10 mouse cellular contexts compared by ENCODE assay signal in the genomic region with DNA sequence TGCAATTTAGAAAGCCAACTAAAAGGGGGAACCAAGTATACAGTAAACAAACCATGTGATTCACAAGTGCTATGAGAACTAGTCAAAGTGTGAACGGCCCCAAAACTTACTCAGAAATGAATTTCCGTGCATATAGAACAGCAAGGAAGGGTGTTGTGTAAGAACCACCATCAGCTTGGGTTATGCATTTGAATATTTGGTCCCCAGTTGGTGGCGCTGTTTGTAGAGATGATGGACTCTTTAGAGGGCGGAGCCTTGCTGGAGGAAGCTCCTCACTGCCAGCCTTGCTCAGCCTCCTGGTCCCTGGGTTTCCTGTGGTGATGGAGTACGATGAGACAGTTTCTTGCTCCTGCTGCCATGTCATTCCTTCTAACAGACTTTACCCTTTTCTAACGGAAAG.
DNase-seq lines count a peak whose midpoint lies in the region; ATAC-seq lines count a peak whose summit lies in the region.
"Had no signal": no experiment of that assay in that cellular context is flagged by ENCODE, and none has a peak within 500 bp of the region (broad histone marks: within the 10 kb centered on the region; RNA-seq: fewer than 3 reads in every experiment).

No protein-coding gene starts in this region.

- H3K36me3 ChIP-seq in forebrain, embryonic 13.5 days (ENCODE audit: poor library complexity, severe bottlenecking) = no peaks in the 10 kb centered on the region
- H3K36me3 ChIP-seq: embryonic facial prominence, embryonic 13.5 days; midbrain, embryonic 13.5 days had no signal

- H3K27me3 ChIP-seq in forebrain, embryonic 13.5 days = no peaks in the 10 kb centered on the region
- H3K27me3 ChIP-seq: embryonic facial prominence, embryonic 13.5 days had no signal

- 75% methylated on average over 6 of the region's 6 CpGs for WGBS in forebrain, embryonic 13.5 days

- ATAC-seq in megakaryocyte-erythroid progenitor cell, adult 5-6 weeks (replicated peaks; ENCODE audit: low FRiP score, low TSS enrichment, poor library complexity, severe bottlenecking) = peak; percentile 97
- no peak for ATAC-seq in forebrain, embryonic 13.5 days
- no peak for ATAC-seq in cerebellum, adult (ENCODE audit: insufficient number of reproducible peaks, low FRiP score, low TSS enrichment)
- ATAC-seq: midbrain, embryonic 13.5 days had no signal

- no peak overlapping the region for H3K9ac ChIP-seq in forebrain, embryonic 13.5 days
- H3K9ac ChIP-seq: embryonic facial prominence, embryonic 13.5 days; midbrain, embryonic 13.5 days had no signal

- H3K4me2 ChIP-seq in forebrain, embryonic 13.5 days = no peak overlapping the region
- H3K4me2 ChIP-seq: embryonic facial prominence, embryonic 13.5 days; midbrain, embryonic 13.5 days had no signal

- intact Hi-C loops in heart, postnatal 10 days (cut with DNase I) = no loop called here

- no peaks in the 10 kb centered on the region for H3K4me1 ChIP-seq in forebrain, embryonic 13.5 days
- H3K4me1 ChIP-seq: midbrain, embryonic 13.5 days had no signal

- no peaks in the 10 kb centered on the region for H3K9me3 ChIP-seq in forebrain, embryonic 13.5 days (replicated peaks)
- H3K9me3 ChIP-seq: embryonic facial prominence, embryonic 13.5 days; midbrain, embryonic 13.5 days had no signal

- H3K4me3 ChIP-seq in forebrain, embryonic 13.5 days = no peak overlapping the region
- H3K4me3 ChIP-seq: embryonic facial prominence, embryonic 13.5 days; midbrain, embryonic 13.5 days had no signal

- peak; percentile 9 for DNase-seq in heart, postnatal 4 days
- no peak for DNase-seq in heart, postnatal 10 days
- DNase-seq in CD4-positive helper T cell, adult 2 months (ENCODE audit: low read depth, low spot score) = peak; percentile 4
- peak; percentile 28 for DNase-seq in c-Kit-positive CD71-negative TER-119-negative erythroid progenitor cells, embryonic 14.5 days (ENCODE audit: low read depth)
- DNase-seq in cerebellum, adult 9-11 months = no peak

- H3K27ac ChIP-seq in forebrain, embryonic 13.5 days = no peak overlapping the region
- H3K27ac ChIP-seq: embryonic facial prominence, embryonic 13.5 days; midbrain, embryonic 13.5 days had no signal

Comparison
In these comparisons a context has a peak if more than half of its experiments do, and no peak if none do; other contexts are left out.
1. DNase-seq: peak in heart, postnatal 4 days (single experiment), CD4-positive helper T cell, adult 2 months (single experiment) and c-Kit-positive CD71-negative TER-119-negative erythroid progenitor cells, embryonic 14.5 days (single experiment); none in heart, postnatal 10 days (0 of 2) and cerebellum, adult 9-11 months (single experiment).